Mouse (Mus musculus) C2C12 (cell line): Measurements from ENCODE around the gene Helz.

Experiments used
- CTCF ChIP-seq: IDR thresholded peaks from one replicate; pipeline ENCODE4 v1.5.1; 2011; ENCODE audit not compliant: control insufficient read depth, insufficient read depth, insufficient read length
- MYOD1 ChIP-seq: IDR thresholded peaks from one replicate; pipeline ENCODE4 v1.6.1; 2011; ENCODE audit warnings: low read depth; ENCODE audit not compliant: control insufficient read depth, insufficient read length

- TF ChIP-seq MYOD1 (no peak), CTCF (no peak)
Measured at GRCm38 (mm10) chr11:107693338-107693737, 145.6 kb downstream of the Helz start.
